Mouse (Mus musculus): ENCODE results near the gene Gabpa. TPM values are rescaled to one million over a fixed set of nuclear protein-coding genes. Genes with fewer than 3 reads are reported as not detected.

The Gabpa gene
- polyA plus RNA-seq, 1 experiment: 20.6 TPM

DNA sequence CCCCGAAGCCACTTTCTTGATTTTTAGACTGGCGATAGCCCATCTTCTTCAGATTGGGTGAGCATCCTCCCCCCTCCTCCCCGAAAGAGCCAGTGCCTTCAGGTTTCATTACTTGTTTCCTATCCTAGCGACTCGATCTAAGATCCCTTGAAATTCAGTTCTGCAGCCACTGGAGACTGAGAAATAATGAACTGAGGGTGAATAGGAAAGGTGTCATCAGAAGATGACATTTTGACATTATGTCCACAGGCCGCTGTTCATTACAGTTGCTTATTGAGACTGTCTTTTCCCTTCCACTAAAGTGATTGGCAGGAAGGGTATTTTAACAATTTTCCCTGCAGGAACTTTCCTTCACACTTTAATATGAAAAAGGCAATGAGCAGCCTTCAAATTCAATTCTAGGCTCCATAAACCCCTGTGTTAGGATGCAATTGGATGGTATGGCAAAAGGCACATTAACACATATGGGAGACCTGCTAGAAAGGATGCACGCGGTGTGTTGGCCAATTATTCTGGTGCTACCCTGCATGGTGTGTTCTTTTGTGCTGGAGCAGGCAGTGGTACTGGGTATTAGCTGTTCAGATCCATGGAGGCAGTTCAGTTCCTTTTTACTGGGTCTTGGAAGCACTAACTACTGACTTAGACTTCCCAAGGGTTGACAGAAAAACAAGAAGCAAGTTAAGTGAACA is 76.9 kb downstream of the Gabpa start:
- H3K27ac ChIP-seq (ENCODE audit: control insufficient read depth, insufficient read depth, low read depth, low read length, poor library complexity): no peak overlapping the region
- 81% methylated on average over 8 of the region's 8 CpGs for WGBS
- TF ChIP-seq CTCF (IDR thresholded peaks at IDR 0.05; ENCODE audit: control insufficient read depth, insufficient read depth, low read length) (no peak), POLR2A (IDR thresholded peaks at IDR 0.05; ENCODE audit: borderline replicate concordance, control insufficient read depth, low read depth, low read length) (no peak)
- H3K4me1 ChIP-seq (ENCODE audit: control insufficient read depth, insufficient read depth, low read length): no peaks in the 10 kb centered on the region
- no peak overlapping the region for H3K4me3 ChIP-seq (replicated peaks; ENCODE audit: control insufficient read depth, low read depth, low read length)

Other genes starting within 250 kb of the Gabpa start
- gene Mrpl39, start 99.2 kb upstream of the Gabpa start, polyA plus RNA-seq (2011; ENCODE audit: insufficient read depth, insufficient read length, low replicate concordance, missing spikeins): 6.8 and 14.5 TPM in 2 replicates
- 1.3 and 5.7 TPM in 2 replicates for gene Jam2, start 60.8 kb upstream of the Gabpa start, polyA plus RNA-seq (2011; ENCODE audit: insufficient read depth, insufficient read length, low replicate concordance, missing spikeins)
- 77.5 and 114 TPM in 2 replicates for gene Atp5j, start 700 bp downstream of the Gabpa start, polyA plus RNA-seq (2011; ENCODE audit: insufficient read depth, insufficient read length, low replicate concordance, missing spikeins)

Measured in bone marrow, adult 2 months (tissue).